Mouse (Mus musculus): ENCODE data around the gene Tmem163. TPM values are rescaled to one million over a fixed set of nuclear protein-coding genes. Genes with fewer than 3 reads are reported as not detected.

The Tmem163 gene
- polyA plus RNA-seq (2014; fragmentation: Illumina TruSeq; extraction: RNeasy Lipid Tissue Mini Kit (QIAGEN cat#74804); ENCODE audit: low read depth, low replicate concordance), result 0.65 TPM

GRCm38 (mm10) chr1:127679498-127680133 lies at the start of gene Tmem163:
Tmem163 (minus strand) TSS chr1:127679548.

GRCm38 (mm10) chr1:127729096-127729495 lies 49.7 kb upstream of the Tmem163 start, which contains the start of gene Acmsd:
Acmsd (plus strand) TSS chr1:127729413.

Other genes starting within 250 kb of the Tmem163 start
- gene Acmsd, start 49.9 kb upstream of the Tmem163 start, polyA plus RNA-seq (2014; fragmentation: Illumina TruSeq; extraction: RNeasy Lipid Tissue Mini Kit (QIAGEN cat#74804); ENCODE audit: low read depth, low replicate concordance), result 397 TPM
- 31.9 TPM for gene Ccnt2, start 94.6 kb upstream of the Tmem163 start, polyA plus RNA-seq (2014; fragmentation: Illumina TruSeq; extraction: RNeasy Lipid Tissue Mini Kit (QIAGEN cat#74804); ENCODE audit: low read depth, low replicate concordance)
- gene Map3k19, start 175.5 kb upstream of the Tmem163 start, polyA plus RNA-seq (2014; fragmentation: Illumina TruSeq; extraction: RNeasy Lipid Tissue Mini Kit (QIAGEN cat#74804); ENCODE audit: low read depth, low replicate concordance), result not detected
- 58.1 TPM for gene Rab3gap1, start 189.2 kb upstream of the Tmem163 start, polyA plus RNA-seq (2014; fragmentation: Illumina TruSeq; extraction: RNeasy Lipid Tissue Mini Kit (QIAGEN cat#74804); ENCODE audit: low read depth, low replicate concordance)